Mouse (Mus musculus): ENCODE measurements around the gene Matk. TPM values are rescaled to one million over a fixed set of nuclear protein-coding genes. Genes with fewer than 3 reads are reported as not detected.

Matk gene
- polyA plus RNA-seq, 1 experiment: not detected

- TF ChIP-seq GATA1 (IDR thresholded peaks at IDR 0.05; ENCODE audit: low read length): no peak
These were observed 16.1 kb upstream of the Matk start for GRCm38 (mm10) chr10:81236471-81237268.

GRCm38 (mm10) chr10:81238618-81239017 is 14.1 kb upstream of the Matk start:
- no peak for TF ChIP-seq GATA1 (IDR thresholded peaks at IDR 0.05; ENCODE audit: low read length)

DNA sequence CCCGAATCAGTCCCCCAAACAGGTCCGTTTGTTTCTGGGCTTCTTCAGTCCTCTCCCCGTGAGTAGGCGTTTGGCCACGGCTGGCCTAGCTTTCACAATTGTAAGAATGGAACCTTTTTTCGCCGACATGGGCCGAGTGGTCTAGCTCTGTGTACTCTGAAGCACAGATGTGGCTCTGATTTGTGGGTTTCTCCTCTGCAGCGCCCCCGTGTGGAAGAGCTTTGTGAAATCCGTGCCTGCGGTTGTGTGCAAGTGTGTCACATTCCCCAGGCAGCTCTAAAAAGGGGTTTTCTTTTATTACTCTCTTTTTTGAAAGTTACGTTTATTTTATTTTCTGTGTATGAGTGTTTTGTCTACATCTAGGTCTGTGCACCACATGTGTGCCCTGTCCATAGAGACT is 11.9 kb upstream of the Matk start:
- TF ChIP-seq GATA1 (IDR thresholded peaks at IDR 0.05; ENCODE audit: low read length): no peak

DNA sequence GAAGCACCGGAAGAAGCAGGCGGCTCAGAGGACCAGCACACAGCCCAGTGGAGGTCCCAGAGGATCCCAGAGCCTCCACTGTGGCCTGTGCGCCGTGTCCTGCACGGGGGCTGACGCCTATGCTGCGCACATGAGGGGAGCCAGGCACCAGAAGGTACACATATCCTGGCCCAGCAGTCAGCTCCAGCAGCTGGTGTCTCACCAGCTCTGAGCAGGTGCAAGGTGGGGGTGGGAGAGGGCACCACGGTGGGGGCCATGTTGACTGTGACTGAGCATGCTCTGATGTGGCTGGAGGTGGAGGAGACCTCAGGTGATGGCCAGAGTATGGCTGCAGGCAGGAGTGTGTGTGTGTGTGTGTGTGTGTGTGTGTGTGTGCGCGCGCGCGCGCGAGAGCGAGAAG is 10.7 kb upstream of the Matk start:
- no peak for TF ChIP-seq GATA1 (IDR thresholded peaks at IDR 0.05; ENCODE audit: low read length)

DNA sequence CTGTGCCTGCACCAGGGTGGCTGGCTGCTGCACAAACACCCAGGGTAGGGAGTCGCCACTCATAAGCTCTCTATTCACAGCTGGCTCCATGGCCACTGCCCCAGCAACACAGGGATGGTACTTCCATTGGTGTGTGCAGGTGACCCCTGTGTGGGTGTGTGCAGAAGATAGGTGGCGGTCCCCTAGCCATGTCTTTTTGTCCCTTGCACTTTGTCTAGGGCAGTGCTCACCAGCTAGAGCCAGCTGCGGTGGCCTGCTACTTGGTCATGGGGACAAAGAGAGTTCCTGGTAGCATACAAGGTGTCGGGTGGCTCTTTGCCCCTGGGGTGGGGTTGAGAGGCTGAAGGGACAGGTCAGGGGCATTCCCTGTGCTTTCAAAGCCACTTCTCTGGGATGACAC is 8.6 kb upstream of the Matk start:
- TF ChIP-seq GATA1 (IDR thresholded peaks at IDR 0.05; ENCODE audit: low read length): no peak

GRCm38 (mm10) chr10:81244595-81244994 is 8.1 kb upstream of the Matk start:
- no peak for TF ChIP-seq GATA1 (IDR thresholded peaks at IDR 0.05; ENCODE audit: low read length)

DNA sequence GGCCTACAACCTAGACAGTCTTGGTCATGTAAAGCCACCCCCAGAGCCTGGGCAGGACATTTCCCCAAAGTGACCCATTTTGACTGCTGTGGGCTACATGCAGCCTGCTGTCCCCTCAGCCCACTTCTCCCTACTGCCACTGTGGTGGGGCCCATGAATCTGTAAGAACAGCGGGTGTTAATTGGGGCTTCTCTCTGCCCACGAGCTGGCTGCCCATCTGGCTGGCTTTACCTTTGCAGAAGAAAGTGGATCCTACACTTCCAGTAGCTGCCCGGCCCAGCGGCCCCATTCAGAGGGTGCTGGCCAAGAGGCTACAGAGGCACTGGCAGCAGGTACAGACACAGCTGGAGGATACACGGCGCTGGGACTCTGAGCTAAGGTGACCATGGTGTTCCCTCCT is 7.6 kb upstream of the Matk start:
- no peak for TF ChIP-seq GATA1 (IDR thresholded peaks at IDR 0.05; ENCODE audit: low read length)

DNA sequence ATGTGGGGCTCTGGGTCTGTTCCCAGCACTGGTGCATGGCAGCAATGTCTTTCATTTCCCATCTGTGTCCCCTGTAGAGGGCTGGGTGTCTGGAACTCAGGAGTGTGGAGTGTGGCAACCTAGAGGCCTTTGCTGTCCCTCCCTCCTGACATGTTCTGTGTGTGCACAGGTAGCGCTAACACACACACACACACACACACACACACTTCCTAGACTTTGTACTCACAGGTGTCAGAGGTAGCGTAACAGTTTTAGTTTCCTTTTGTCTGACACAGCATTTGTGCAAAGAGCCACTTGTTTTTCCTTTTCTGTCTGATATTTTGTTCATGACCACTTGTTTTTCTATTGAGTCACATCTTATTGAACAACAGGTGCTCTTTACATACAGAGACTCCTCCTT is 4.9 kb upstream of the Matk start:
- no peak for TF ChIP-seq GATA1 (IDR thresholded peaks at IDR 0.05; ENCODE audit: low read length)

- no peak for TF ChIP-seq GATA1 (IDR thresholded peaks at IDR 0.05; ENCODE audit: low read length)
These were observed 3.3 kb upstream of the Matk start for GRCm38 (mm10) chr10:81249442-81249841.

DNA sequence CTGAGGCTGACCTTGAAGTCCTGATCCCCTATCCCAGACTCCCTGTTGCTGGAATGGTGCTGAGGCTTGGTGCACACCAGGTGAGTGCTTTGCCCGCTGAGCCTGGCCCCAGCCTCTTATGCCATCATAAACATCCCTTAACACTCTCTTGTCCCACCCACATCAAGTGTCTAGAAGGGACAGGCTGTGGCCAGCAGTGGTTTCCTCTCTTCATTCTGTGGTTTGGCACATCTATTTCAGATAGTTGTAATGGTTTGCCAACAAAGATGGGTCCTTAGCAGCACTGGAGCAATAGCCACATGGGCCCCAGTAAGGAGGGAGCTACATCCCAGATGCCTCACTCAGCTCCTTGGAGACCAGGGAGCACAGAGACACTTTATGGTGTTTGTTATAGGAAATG is 2.2 kb downstream of the Matk start:
- no peak for TF ChIP-seq GATA1 (IDR thresholded peaks at IDR 0.05; ENCODE audit: low read length)

GRCm38 (mm10) chr10:81257158-81258039 is 4.7 kb downstream of the Matk start:
- TF ChIP-seq GATA1 (IDR thresholded peaks at IDR 0.05; ENCODE audit: low read length): no peak

- TF ChIP-seq GATA1 (IDR thresholded peaks at IDR 0.05; ENCODE audit: low read length): no peak
These were observed 6.6 kb downstream of the Matk start for GRCm38 (mm10) chr10:81259225-81259884.

- no peak for TF ChIP-seq GATA1 (IDR thresholded peaks at IDR 0.05; ENCODE audit: low read length)
These were observed 8.3 kb downstream of the Matk start for GRCm38 (mm10) chr10:81261025-81261424.

DNA sequence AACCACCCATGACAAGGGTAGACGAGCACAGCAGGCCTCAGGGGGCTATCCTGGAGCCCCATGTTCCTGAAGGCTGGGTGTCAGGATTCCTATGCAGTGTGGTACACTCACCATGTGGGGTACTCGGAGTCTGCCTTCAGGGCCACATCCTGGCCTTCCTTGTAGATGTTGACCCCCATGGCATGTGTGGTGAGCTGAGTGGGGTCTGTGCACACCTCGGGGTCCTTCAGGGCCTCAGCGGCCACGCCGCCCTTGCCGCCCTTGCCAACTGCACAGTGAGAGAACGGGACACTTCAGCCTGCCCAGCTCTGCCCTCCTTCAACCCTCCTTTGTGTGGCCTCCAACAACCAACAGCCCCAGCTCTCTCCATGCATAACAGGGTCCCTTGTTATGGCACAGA is 12.8 kb downstream of the Matk start:
- TF ChIP-seq GATA1 (IDR thresholded peaks at IDR 0.05; ENCODE audit: low read length): no peak

DNA sequence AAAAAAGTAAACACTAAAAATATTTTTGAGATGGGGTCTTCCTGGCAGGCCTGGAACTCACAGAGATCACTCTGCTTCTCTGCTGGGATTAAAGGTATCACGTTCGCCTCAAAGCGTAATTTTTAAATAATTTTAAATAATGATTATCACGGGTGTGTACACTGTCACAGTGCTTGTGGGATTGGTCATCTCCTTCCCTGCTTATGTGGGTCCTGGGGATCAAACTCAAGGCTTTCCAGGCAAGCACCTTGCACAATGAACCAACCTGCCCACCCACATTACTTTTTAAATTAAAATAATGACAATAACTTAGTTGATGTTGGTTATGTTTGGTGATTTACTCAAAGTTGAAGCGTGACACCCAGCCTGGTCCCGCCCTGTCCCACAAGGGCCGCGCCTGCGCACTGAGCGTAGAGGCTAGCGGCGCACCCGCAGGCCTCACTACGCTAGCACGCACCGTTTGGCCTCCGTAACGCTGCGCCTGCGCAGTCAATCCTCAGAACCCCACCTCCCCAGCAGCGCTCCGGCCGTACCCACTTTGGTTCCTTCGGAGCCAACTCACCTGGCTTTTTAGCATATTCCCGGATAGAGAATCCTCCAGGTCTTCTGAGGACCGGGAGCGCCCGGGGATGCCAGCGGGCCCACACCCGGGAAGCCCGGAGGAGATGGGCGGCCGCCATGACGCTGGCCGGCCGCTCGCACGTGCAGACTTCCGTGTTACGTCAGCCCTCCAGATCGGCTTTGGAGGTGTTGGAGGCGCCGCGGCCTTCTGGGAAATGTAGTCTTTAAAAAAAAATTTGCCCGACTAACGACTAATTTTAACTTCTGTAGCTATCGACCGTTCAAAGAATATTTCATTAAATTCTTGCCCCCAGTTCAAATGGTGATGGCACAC is 13.7 kb downstream of the Matk start, which contains the start of the genes Mrpl54 and Apba3:
Mrpl54 (minus strand) TSS at position 724 of the 895 bp plus-strand sequence.
Apba3 (plus strand) TSS at position 750 of the 895 bp plus-strand sequence.
- no peak for TF ChIP-seq GATA1 (IDR thresholded peaks at IDR 0.05; ENCODE audit: low read length)
